Mouse (Mus musculus) megakaryocyte, embryonic 14.5 days (primary cell): Measurements from ENCODE around the gene Ttc23.

Experiments used
- FLI1 ChIP-seq: IDR thresholded peaks from 2 replicates; pipeline ENCODE4 v1.6.1; 2012; ENCODE audit warnings: low read length, inconsistent platforms, mixed read lengths
- GATA1 ChIP-seq: IDR thresholded peaks from 3 replicates; pipeline ENCODE4 v1.6.1; 2012; ENCODE audit warnings: mixed read lengths, low read length, inconsistent platforms, borderline replicate concordance

- no peak for TF ChIP-seq GATA1
- TF ChIP-seq FLI1: no peak
Measured at GRCm38 (mm10) chr7:67722163-67722562, 75.0 kb downstream of the Ttc23 start.
